10 mouse cellular contexts compared by ENCODE assay signal in genomic region chr7:115666686-115667382, GRCm38 (mm10).
DNase-seq lines count a peak whose midpoint lies in the region; ATAC-seq lines count a peak whose summit lies in the region.
"Had no signal": no experiment of that assay in that cellular context is flagged by ENCODE, and none has a peak within 500 bp of the region (broad histone marks: within the 10 kb centered on the region; RNA-seq: fewer than 3 reads in every experiment).

No protein-coding gene starts in this region.

- ATAC-seq in forebrain, embryonic 15.5 days (replicated peaks) = 0 out of 2 replicates have a peak, but pooled peaks have one; percentile 53
- no peak for ATAC-seq in limb, embryonic 12.5 days (ENCODE audit: insufficient number of reproducible peaks, insufficient read depth, low FRiP score, low TSS enrichment, low read depth)
- no peak for ATAC-seq in stomach, embryonic 14.5 days (ENCODE audit: insufficient number of reproducible peaks, insufficient read depth, low FRiP score, low read depth)

- H3K36me3 ChIP-seq in forebrain, embryonic 15.5 days = no peaks in the 10 kb centered on the region
- no peaks in the 10 kb centered on the region for H3K36me3 ChIP-seq in limb, embryonic 12.5 days
- no peaks in the 10 kb centered on the region for H3K36me3 ChIP-seq in stomach, embryonic 14.5 days (ENCODE audit: control insufficient read depth, insufficient read depth, low read length)

- peak overlapping the region; percentile 22 for H3K4me3 ChIP-seq in forebrain, embryonic 15.5 days
- H3K4me3 ChIP-seq in limb, embryonic 12.5 days (replicated peaks) = peak overlapping the region; percentile 21; the same call in 1 of the 2 replicates
- H3K4me3 ChIP-seq in stomach, embryonic 14.5 days (ENCODE audit: low read depth, low read length) = peak overlapping the region; percentile 21
- H3K4me3 ChIP-seq: megakaryocyte, embryonic 14.5 days had no signal

- peak overlapping the region; percentile 46; the same call in 1 of the 2 replicates for H3K27ac ChIP-seq in forebrain, embryonic 15.5 days (replicated peaks)
- H3K27ac ChIP-seq in limb, embryonic 12.5 days = peak overlapping the region; percentile 66; the same call in 1 of the 2 replicates
- no peak overlapping the region for H3K27ac ChIP-seq in stomach, embryonic 14.5 days (ENCODE audit: low read length)

- peak overlapping the region; percentile 20; the same call in 1 of the 2 replicates for H3K9ac ChIP-seq in forebrain, embryonic 15.5 days (replicated peaks)
- H3K9ac ChIP-seq in limb, embryonic 12.5 days (replicated peaks) = no peak overlapping the region
- no peak overlapping the region for H3K9ac ChIP-seq in stomach, embryonic 14.5 days (replicated peaks; ENCODE audit: low read depth, low read length)

- H3K4me1 ChIP-seq in forebrain, embryonic 15.5 days = peaks cover 49% of the 10 kb centered on the region
- peaks cover 41% of the 10 kb centered on the region for H3K4me1 ChIP-seq in limb, embryonic 12.5 days (replicated peaks)
- H3K4me1 ChIP-seq in stomach, embryonic 14.5 days (ENCODE audit: control insufficient read depth, insufficient read depth, low read length) = peaks cover 4% of the 10 kb centered on the region; the same call in 1 of the 2 replicates
- H3K4me1 ChIP-seq: megakaryocyte, embryonic 14.5 days had no signal

- H3K27me3 ChIP-seq in forebrain, embryonic 15.5 days = no peaks in the 10 kb centered on the region
- H3K27me3 ChIP-seq in limb, embryonic 12.5 days = no peaks in the 10 kb centered on the region
- H3K27me3 ChIP-seq in stomach, embryonic 14.5 days (ENCODE audit: control insufficient read depth, insufficient read depth, low read length) = no peaks in the 10 kb centered on the region

- H3K9me3 ChIP-seq in forebrain, embryonic 15.5 days = no peaks in the 10 kb centered on the region
- no peaks in the 10 kb centered on the region for H3K9me3 ChIP-seq in limb, embryonic 12.5 days
- H3K9me3 ChIP-seq in stomach, embryonic 14.5 days (ENCODE audit: control insufficient read depth, low read depth, low read length) = no peaks in the 10 kb centered on the region
- H3K9me3 ChIP-seq: megakaryocyte, embryonic 14.5 days had no signal

- WGBS in forebrain, embryonic 15.5 days = 13% methylated on average over 18 of the region's 18 CpGs
- 9% methylated on average over 18 of the region's 18 CpGs for WGBS in limb, embryonic 12.5 days
- WGBS in stomach, embryonic 14.5 days = 20% methylated on average over 18 of the region's 18 CpGs

- intact Hi-C loops in left cerebral cortex, postnatal 4 days (cut with DNase I) = no loop called here

- peak overlapping the region; percentile 39 for H3K4me2 ChIP-seq in forebrain, embryonic 15.5 days (replicated peaks)
- H3K4me2 ChIP-seq in limb, embryonic 12.5 days = peak overlapping the region; percentile 55
- peak overlapping the region; percentile 37 for H3K4me2 ChIP-seq in stomach, embryonic 14.5 days (replicated peaks; ENCODE audit: low read depth, low read length)

- peak; percentile 14 for DNase-seq in left cerebral cortex, postnatal 4 days
- DNase-seq in left cerebral cortex, adult 18-20 months (ENCODE audit: low spot score in 2 of 2) = no peak
- DNase-seq in spleen, postnatal 4 days (ENCODE audit: low spot score in 2 of 2) = no peak
- DNase-seq in right cerebral cortex, postnatal 36 days (ENCODE audit: low spot score in 2 of 2) = no peak
- no peak for DNase-seq in kidney, adult 9 months
- DNase-seq: gastrocnemius, postnatal 10 days had no signal
